Comparison of ENCODE assay signal across 17 mouse cellular contexts in genomic region chr14:62764371-62764770, GRCm38 (mm10). TPM values are rescaled to one million over a fixed set of nuclear protein-coding genes. Genes with fewer than 3 reads are reported as not detected.
A peak's percentile ranks its signal among the peaks of the same experiment; 100 is the strongest.
DNase-seq lines count a peak whose midpoint lies in the region; ATAC-seq and TF ChIP-seq lines count a peak whose summit lies in the region.
"Had no signal": no experiment of that assay in that cellular context is flagged by ENCODE, and none has a peak within 500 bp of the region (broad histone marks: within the 10 kb centered on the region; RNA-seq: fewer than 3 reads in every experiment).

No protein-coding gene starts in this region.

- DNase-seq in forebrain, embryonic 14.5 days (ENCODE audit: low spot score) = peak; percentile 38
- no peak for DNase-seq in forebrain, embryonic 10.5 days (ENCODE audit: extremely low spot score, low spot score)
- DNase-seq in midbrain, postnatal 0 days (ENCODE audit: low spot score) = peak; percentile 12
- DNase-seq in lung, adult 2 months = no peak
- DNase-seq in lung, postnatal 4 days = peak; percentile 28
- DNase-seq in embryo, embryonic 10.5 days (ENCODE audit: low spot score) = no peak
- DNase-seq: adrenal gland, postnatal 36 days; gastrocnemius, adult 2 months; heart, adult 11 months; heart, postnatal 4 days had no signal

- H3K4me3 ChIP-seq in forebrain, embryonic 14.5 days (ENCODE audit: low read depth, low read length) = no peak overlapping the region
- H3K4me3 ChIP-seq in forebrain, embryonic 10.5 days = no peak overlapping the region
- no peak overlapping the region for H3K4me3 ChIP-seq in midbrain, postnatal 0 days (ENCODE audit: low read depth, low read length)
- no peak overlapping the region for H3K4me3 ChIP-seq in midbrain, embryonic 16.5 days (ENCODE audit: low read depth, low read length)
- H3K4me3 ChIP-seq in lung, adult 2 months (replicated peaks; ENCODE audit: extremely low read depth, low read depth, low read length) = no peak overlapping the region
- H3K4me3 ChIP-seq: erythroblast, embryonic 14.5 days; gastrocnemius, adult 2 months; left cerebral cortex, adult 2 months; liver, embryonic 12.5 days; myocyte; neural tube, embryonic 15.5 days had no signal

- no peak overlapping the region for H3K9ac ChIP-seq in forebrain, embryonic 14.5 days (ENCODE audit: low read length)
- no peak overlapping the region for H3K9ac ChIP-seq in midbrain, postnatal 0 days (replicated peaks; ENCODE audit: low read length, poor library complexity, severe bottlenecking)
- no peak overlapping the region for H3K9ac ChIP-seq in midbrain, embryonic 16.5 days (ENCODE audit: low read depth, low read length)
- H3K9ac ChIP-seq: liver, embryonic 12.5 days; neural tube, embryonic 15.5 days had no signal

- no peak for ATAC-seq in forebrain, embryonic 14.5 days
- ATAC-seq in midbrain, postnatal 0 days (ENCODE audit: low FRiP score) = no peak
- no peak for ATAC-seq in midbrain, embryonic 16.5 days
- ATAC-seq: liver, embryonic 12.5 days had no signal

- no peaks in the 10 kb centered on the region for H3K9me3 ChIP-seq in forebrain, embryonic 14.5 days (replicated peaks; ENCODE audit: control insufficient read depth, low read length)
- no peaks in the 10 kb centered on the region for H3K9me3 ChIP-seq in forebrain, embryonic 10.5 days
- H3K9me3 ChIP-seq in midbrain, postnatal 0 days (ENCODE audit: low read length) = no peaks in the 10 kb centered on the region
- no peaks in the 10 kb centered on the region for H3K9me3 ChIP-seq in midbrain, embryonic 16.5 days (replicated peaks; ENCODE audit: control insufficient read depth, low read length, poor library complexity, severe bottlenecking)
- H3K9me3 ChIP-seq: liver, embryonic 12.5 days; neural tube, embryonic 15.5 days had no signal

- H3K27ac ChIP-seq in forebrain, embryonic 14.5 days (ENCODE audit: low read depth, low read length) = no peak overlapping the region
- no peak overlapping the region for H3K27ac ChIP-seq in forebrain, embryonic 10.5 days
- H3K27ac ChIP-seq in midbrain, postnatal 0 days (ENCODE audit: low read depth, low read length) = no peak overlapping the region
- no peak overlapping the region for H3K27ac ChIP-seq in midbrain, embryonic 16.5 days (ENCODE audit: low read length)
- H3K27ac ChIP-seq: gastrocnemius, adult 2 months; left cerebral cortex, adult 2 months; liver, embryonic 12.5 days; neural tube, embryonic 15.5 days had no signal

- WGBS in forebrain, embryonic 14.5 days = 85% methylated on average over 5 of the region's 5 CpGs
- WGBS in forebrain, embryonic 10.5 days = 85% methylated on average over 5 of the region's 5 CpGs
- WGBS in midbrain, postnatal 0 days = 74% methylated on average over 5 of the region's 5 CpGs
- 80% methylated on average over 5 of the region's 5 CpGs for WGBS in midbrain, embryonic 16.5 days
- 27% methylated on average over 5 of the region's 5 CpGs for WGBS in lung, adult 2 months

- no peaks in the 10 kb centered on the region for H3K27me3 ChIP-seq in forebrain, embryonic 14.5 days (replicated peaks; ENCODE audit: control insufficient read depth, insufficient read depth, low read length)
- no peaks in the 10 kb centered on the region for H3K27me3 ChIP-seq in forebrain, embryonic 10.5 days (ENCODE audit: poor library complexity, severe bottlenecking)
- no peaks in the 10 kb centered on the region for H3K27me3 ChIP-seq in midbrain, postnatal 0 days (ENCODE audit: insufficient read depth, low read length)
- no peaks in the 10 kb centered on the region for H3K27me3 ChIP-seq in midbrain, embryonic 16.5 days (ENCODE audit: control insufficient read depth, insufficient read depth, low read depth, low read length)
- H3K27me3 ChIP-seq: liver, embryonic 12.5 days; neural tube, embryonic 15.5 days had no signal

- no peak for TF ChIP-seq CTCF in midbrain, postnatal 0 days (IDR thresholded peaks at IDR 0.05)
- TF ChIP-seq CTCF in lung, adult 2 months (IDR thresholded peaks at IDR 0.05; ENCODE audit: insufficient read depth, low read length) = 0 out of 2 replicates have a peak, but pooled peaks have one; percentile 13

- no peaks in the 10 kb centered on the region for H3K36me3 ChIP-seq in forebrain, embryonic 14.5 days (ENCODE audit: control insufficient read depth, insufficient read depth, low read length)
- H3K36me3 ChIP-seq in forebrain, embryonic 10.5 days (replicated peaks) = no peaks in the 10 kb centered on the region
- no peaks in the 10 kb centered on the region for H3K36me3 ChIP-seq in midbrain, postnatal 0 days (ENCODE audit: insufficient read depth, low read length)
- H3K36me3 ChIP-seq in midbrain, embryonic 16.5 days (ENCODE audit: control insufficient read depth, insufficient read depth, low read length) = no peaks in the 10 kb centered on the region
- H3K36me3 ChIP-seq: liver, embryonic 12.5 days; neural tube, embryonic 15.5 days had no signal

- TF ChIP-seq POLR2A in lung, adult 2 months (IDR thresholded peaks at IDR 0.05; ENCODE audit: borderline replicate concordance, extremely low read depth, low read depth, low read length) = no peak

- H3K4me2 ChIP-seq in forebrain, embryonic 14.5 days (ENCODE audit: low read length) = no peak overlapping the region
- no peak overlapping the region for H3K4me2 ChIP-seq in midbrain, postnatal 0 days (ENCODE audit: low read depth, low read length, poor library complexity, severe bottlenecking)
- H3K4me2 ChIP-seq in midbrain, embryonic 16.5 days (ENCODE audit: low read length) = no peak overlapping the region
- H3K4me2 ChIP-seq: liver, embryonic 12.5 days; midbrain, embryonic 11.5 days; neural tube, embryonic 15.5 days had no signal

- peaks cover 6% of the 10 kb centered on the region; the same call in 1 of the 2 replicates for H3K4me1 ChIP-seq in forebrain, embryonic 14.5 days (ENCODE audit: control insufficient read depth, insufficient read depth, low read length)
- H3K4me1 ChIP-seq in forebrain, embryonic 10.5 days = peaks cover 14% of the 10 kb centered on the region
- peaks cover 6% of the 10 kb centered on the region; the same call in 1 of the 2 replicates for H3K4me1 ChIP-seq in midbrain, postnatal 0 days (ENCODE audit: insufficient read depth, low read length)
- peaks cover 8% of the 10 kb centered on the region for H3K4me1 ChIP-seq in midbrain, embryonic 16.5 days (ENCODE audit: control insufficient read depth, insufficient read depth, low read length)
- peaks cover 2% of the 10 kb centered on the region; the same call in 1 of the 2 replicates for H3K4me1 ChIP-seq in lung, adult 2 months (ENCODE audit: control insufficient read depth, insufficient read depth, low read length)

RNA-seq across cellular contexts. Expression of gene Ints6, which starts 3.4 kb away (rescaled TPM):
- 15.9 and 22.9 TPM in 2 replicates for polyA plus RNA-seq in forebrain, embryonic 14.5 days (2014; fragmentation: Nextera tagmentation; extraction: Ambion mirVana)
- 23.5 and 23.9 TPM in 2 replicates for polyA plus RNA-seq in forebrain, embryonic 10.5 days (2016; fragmentation: Nextera tagmentation; extraction: Ambion mirVana)
- total RNA-seq in midbrain, postnatal 0 days (2014; rRNA removed) = 19.1 and 44.9 TPM in 2 replicates
- polyA plus RNA-seq in midbrain, postnatal 0 days (2015; fragmentation: Nextera tagmentation; extraction: Ambion mirVana) = 6.1 and 9.5 TPM in 2 replicates
- polyA plus RNA-seq in midbrain, embryonic 16.5 days (2015; fragmentation: Nextera tagmentation; extraction: Ambion mirVana) = 13.4 and 16.2 TPM in 2 replicates
- polyA plus RNA-seq in lung, adult 2 months (2012; rRNA removed) = 4.9 and 5.9 TPM in 2 replicates

Comparison
In these comparisons a context has a peak if more than half of its experiments do, and no peak if none do; other contexts are left out.
1. DNase-seq: peak in forebrain, embryonic 14.5 days (single experiment), midbrain, postnatal 0 days (single experiment) and lung, postnatal 4 days (2 of 2); none in forebrain, embryonic 10.5 days (single experiment), lung, adult 2 months (single experiment) and embryo, embryonic 10.5 days (single experiment).